Mouse (Mus musculus) liver, embryonic 12.5 days (tissue): ENCODE data around the gene Mapk3. TPM values are rescaled to one million over a fixed set of nuclear protein-coding genes. Genes with fewer than 3 reads are reported as not detected.

Experiments
- ATAC-seq: fragments of 200-750 bp; cut with Nextera tagmentation; 2 replicates; pipeline ENCODE4 v1.8.0; 2017; ENCODE audit warnings: moderate number of reproducible peaks, mild to moderate bottlenecking, moderate library complexity
- H3K27ac ChIP-seq: fragments of 300-500 bp; sonication (generic); 2 replicates; pipeline ENCODE4 v1.5.1; 2016; ENCODE audit warnings: mild to moderate bottlenecking
- H3K27me3 ChIP-seq: fragments of 300-500 bp; sonication (generic); replicated peaks from 2 replicates; pipeline ENCODE4 v1.6.1; 2016; ENCODE audit warnings: mild to moderate bottlenecking, moderate library complexity
- H3K36me3 ChIP-seq: fragments of 300-500 bp; sonication (generic); 2 replicates; pipeline ENCODE4 v1.6.1; 2016; ENCODE audit warnings: mild to moderate bottlenecking, moderate library complexity
- H3K4me1 ChIP-seq: fragments of 300-500 bp; sonication (generic); 2 replicates; pipeline ENCODE4 v1.6.1; 2016
- H3K4me2 ChIP-seq: fragments of 300-500 bp; sonication (generic); 2 replicates; pipeline ENCODE4 v1.6.1; 2016; ENCODE audit warnings: mild to moderate bottlenecking, moderate library complexity
- H3K4me3 ChIP-seq: fragments of 300-500 bp; sonication (generic); 2 replicates; pipeline ENCODE4 v1.5.1; 2016; ENCODE audit warnings: mild to moderate bottlenecking, moderate library complexity
- H3K9ac ChIP-seq: fragments of 300-500 bp; sonication (generic); 2 replicates; pipeline ENCODE4 v1.6.1; 2016; ENCODE audit warnings: mild to moderate bottlenecking, moderate library complexity
- H3K9me3 ChIP-seq: fragments of 300-500 bp; sonication (generic); replicated peaks from 2 replicates; pipeline ENCODE4 v1.6.1; 2016; ENCODE audit warnings: mild to moderate bottlenecking, moderate library complexity
- WGBS: fragments of 180-500 bp; shearing (Covaris S2); methylation state at CpG from one replicate; pipeline ENCODE4 v1.1.7; 2016; ENCODE audit not compliant: insufficient replicate concordance; 5-methylcytosine and 5-hydroxymethylcytosine counted together
- polyA plus RNA-seq: library from polyadenylated mRNA; unstranded; fragments of >200 nt; fragmentation: Nextera tagmentation; extraction: Ambion mirVana; gene quantifications from 2 replicates; pipeline ENCODE4 v1.2.1, GENCODE M21; 2016

Mapk3 gene
- polyA plus RNA-seq, 1 experiment from 2014 or later: 25.0 TPM

- no peak overlapping the region for H3K4me3 ChIP-seq
- no peak for ATAC-seq
- H3K27me3 ChIP-seq: no peaks in the 10 kb centered on the region
- no peaks in the 10 kb centered on the region for H3K9me3 ChIP-seq
- H3K4me2 ChIP-seq: no peak overlapping the region
- peaks cover 37% of the 10 kb centered on the region for H3K4me1 ChIP-seq
- peaks cover 72% of the 10 kb centered on the region for H3K36me3 ChIP-seq
- 87% methylated on average over 4 of the region's 4 CpGs for WGBS
- H3K27ac ChIP-seq: no peak overlapping the region
- H3K9ac ChIP-seq: no peak overlapping the region
Measured at GRCm38 (mm10) chr7:126789141-126789540, 29.7 kb downstream of the Mapk3 start.

GRCm38 (mm10) chr7:126791851-126792720 is 32.7 kb downstream of the Mapk3 start, which contains the start of gene Ppp4c:
Gene Ppp4c, minus strand, starts transcription at chr7:126792496.
- no peaks in the 10 kb centered on the region for H3K9me3 ChIP-seq
- H3K27ac ChIP-seq: peak within 1 kb of the TSS; percentile 93
- under 1% methylated on average over 81 of the region's 83 CpGs for WGBS
- H3K27me3 ChIP-seq: no peaks in the 10 kb centered on the region
- peaks cover 71% of the 10 kb centered on the region for H3K36me3 ChIP-seq
- peaks cover 67% of the 10 kb centered on the region for H3K4me1 ChIP-seq
- peak within 1 kb of the TSS; percentile 96 for H3K9ac ChIP-seq
- H3K4me3 ChIP-seq: peak within 1 kb of the TSS; percentile 93
- peak; percentile 91 for ATAC-seq
- peak within 1 kb of the TSS; percentile 92 for H3K4me2 ChIP-seq

- H3K9me3 ChIP-seq: no peaks in the 10 kb centered on the region
- peak overlapping the region; percentile 93 for H3K27ac ChIP-seq
- peak overlapping the region; percentile 96 for H3K9ac ChIP-seq
- peaks cover 70% of the 10 kb centered on the region for H3K36me3 ChIP-seq
- peak; percentile 9; the same call in 1 of the 2 replicates for ATAC-seq
- H3K4me3 ChIP-seq: peak overlapping the region; percentile 93
- 20% methylated on average over 11 of the region's 11 CpGs for WGBS
- H3K27me3 ChIP-seq: no peaks in the 10 kb centered on the region
- peaks cover 75% of the 10 kb centered on the region for H3K4me1 ChIP-seq
- peak overlapping the region; percentile 92 for H3K4me2 ChIP-seq
Measured at GRCm38 (mm10) chr7:126792721-126793443, 33.5 kb downstream of the Mapk3 start.

DNA sequence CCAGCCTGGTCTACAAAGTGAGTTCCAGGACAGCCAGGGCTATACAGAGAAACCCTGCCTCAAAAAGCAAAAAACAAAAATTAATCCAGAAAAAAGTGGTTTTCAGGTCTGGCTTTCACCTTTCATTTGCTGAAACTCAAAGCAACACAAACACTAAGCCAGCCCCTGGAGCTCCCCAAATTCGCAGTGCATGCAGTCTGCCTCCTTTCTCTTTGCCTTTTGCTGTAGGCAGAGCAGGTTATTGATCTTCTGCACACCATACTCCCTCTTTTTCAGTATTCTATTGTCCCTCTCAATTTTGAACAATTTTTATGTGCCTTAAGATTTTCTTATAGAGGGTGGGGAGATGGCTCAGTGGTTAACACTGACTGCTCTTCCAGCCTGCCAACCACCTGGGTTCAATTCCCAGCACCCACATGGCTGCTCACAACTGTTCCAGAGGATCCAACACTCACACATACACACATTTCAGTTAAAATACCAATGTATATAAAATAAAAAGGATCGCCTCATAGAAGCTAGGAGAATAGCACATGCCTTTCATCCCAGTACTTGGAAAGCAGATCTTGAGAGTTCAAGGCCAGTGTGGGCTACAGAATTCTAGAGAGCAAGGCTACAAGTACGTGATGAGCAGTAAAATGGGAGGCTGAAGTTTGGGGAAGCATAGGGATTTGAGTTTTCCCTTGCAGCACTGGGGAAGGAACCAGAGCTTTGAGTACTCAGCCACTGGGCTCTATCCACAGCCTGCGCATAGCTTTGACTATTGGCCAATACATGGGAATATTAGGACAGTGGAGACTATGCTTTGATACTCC is 34.3 kb downstream of the Mapk3 start:
- Histone ChIP-seq H3K4me1 (peaks cover 81% of the 10 kb centered on the region), H3K36me3 (peaks cover 62% of the 10 kb centered on the region), H3K4me2 (peak overlapping the region; percentile 92), H3K4me3 (0 out of 2 replicates have a peak overlapping the region, but pooled peaks have one; percentile 93), H3K9me3 (no peaks in the 10 kb centered on the region), H3K9ac (peak overlapping the region; percentile 96; the same call in 1 of the 2 replicates), H3K27ac (peak overlapping the region; percentile 93), H3K27me3 (no peaks in the 10 kb centered on the region)
- 71% methylated on average over 4 of the region's 4 CpGs for WGBS
- no peak for ATAC-seq

DNA sequence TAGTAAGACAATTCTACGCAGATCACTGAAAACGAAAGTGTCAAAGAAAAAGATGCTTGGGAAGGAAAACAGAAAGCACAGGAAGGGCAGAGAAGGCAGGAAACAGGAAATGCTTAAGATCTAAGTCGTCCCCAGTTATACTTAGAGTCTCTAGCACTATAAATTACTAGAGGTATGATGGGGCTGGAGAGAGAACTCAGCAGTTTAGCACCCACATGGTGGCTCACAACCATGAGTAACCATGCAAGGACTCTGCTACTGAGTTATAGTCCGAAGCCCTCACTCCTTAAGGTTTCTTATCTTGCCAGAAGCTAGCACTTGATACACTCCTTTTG is 34.8 kb downstream of the Mapk3 start:
- no peak overlapping the region for H3K9ac ChIP-seq
- whole genome bisulfite sequencing: 42% methylated on average over 4 of the region's 4 CpGs

DNA sequence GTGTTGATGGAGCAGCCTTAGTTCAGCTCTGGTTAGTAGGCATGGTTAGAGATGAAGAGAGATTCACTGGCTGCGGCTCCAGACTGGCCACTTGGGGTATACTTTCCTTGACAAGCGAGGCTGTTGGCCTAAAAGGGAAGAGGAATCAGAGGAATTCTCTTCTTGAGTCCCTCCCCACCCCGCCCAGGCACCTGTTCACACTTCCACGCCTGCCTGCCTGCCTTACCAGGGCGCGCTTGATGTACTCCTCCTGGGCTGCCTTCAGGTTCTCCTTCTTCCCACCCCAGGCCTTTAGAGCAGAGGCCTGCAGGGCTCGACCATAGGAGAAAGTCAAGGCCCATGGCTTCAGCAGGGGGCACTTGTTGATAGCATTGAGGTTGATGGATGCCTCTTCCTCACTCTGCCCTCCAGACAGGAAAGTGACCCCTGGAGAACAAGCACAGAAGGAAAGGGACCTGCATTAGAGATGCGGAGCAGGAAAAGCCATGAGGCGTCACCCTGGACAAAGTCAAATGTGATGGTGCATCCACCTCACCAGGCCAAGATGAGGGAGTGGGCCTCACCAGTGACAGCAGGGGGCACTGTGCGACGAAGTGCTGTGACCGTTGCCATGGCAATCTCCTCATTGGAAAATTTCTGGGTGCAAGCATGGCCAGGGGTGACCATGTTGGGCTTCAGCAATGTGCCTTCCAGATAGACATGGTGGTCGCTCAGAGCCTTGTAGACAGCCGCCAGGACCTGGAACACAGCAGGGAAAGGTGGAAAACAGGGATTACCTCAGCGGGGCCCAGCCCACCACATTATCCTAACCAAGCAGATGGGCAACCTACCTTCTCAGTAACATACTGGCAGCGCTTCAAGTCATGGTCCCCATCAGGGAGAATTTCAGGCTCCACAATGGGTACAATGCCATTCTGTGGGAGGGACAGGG is 36.3 kb downstream of the Mapk3 start:
- WGBS: 77% methylated on average over 16 of the region's 16 CpGs

More for the DNA sequence above, 34.8 kb downstream of the Mapk3 start:
- no peak for ATAC-seq
- H3K36me3 ChIP-seq: peaks cover 57% of the 10 kb centered on the region
- H3K4me3 ChIP-seq: no peak overlapping the region
- peak overlapping the region; percentile 41; the same call in 1 of the 2 replicates for H3K27ac ChIP-seq
- H3K9me3 ChIP-seq: no peaks in the 10 kb centered on the region
- no peaks in the 10 kb centered on the region for H3K27me3 ChIP-seq
- no peak overlapping the region for H3K4me2 ChIP-seq
- peaks cover 81% of the 10 kb centered on the region for H3K4me1 ChIP-seq

GRCm38 (mm10) chr7:126796350-126796932 is 37.0 kb downstream of the Mapk3 start:
- Histone ChIP-seq H3K4me3 (peak overlapping the region; percentile 77), H3K27ac (peak overlapping the region; percentile 93), H3K36me3 (peaks cover 41% of the 10 kb centered on the region), H3K9me3 (no peaks in the 10 kb centered on the region), H3K4me2 (peak overlapping the region; percentile 91), H3K27me3 (no peaks in the 10 kb centered on the region), H3K9ac (peak overlapping the region; percentile 85; the same call in 1 of the 2 replicates), H3K4me1 (peaks cover 81% of the 10 kb centered on the region)
- WGBS: 72% methylated on average over 8 of the region's 8 CpGs
- no peak for ATAC-seq

More for the DNA sequence above, 36.3 kb downstream of the Mapk3 start:
- Histone ChIP-seq H3K27me3 (no peaks in the 10 kb centered on the region), H3K4me2 (no peak overlapping the region), H3K4me1 (peaks cover 84% of the 10 kb centered on the region), H3K4me3 (no peak overlapping the region), H3K9ac (no peak overlapping the region), H3K36me3 (peaks cover 42% of the 10 kb centered on the region), H3K27ac (0 out of 2 replicates have a peak overlapping the region, but pooled peaks have one; percentile 17), H3K9me3 (no peaks in the 10 kb centered on the region)
- ATAC-seq: no peak

DNA sequence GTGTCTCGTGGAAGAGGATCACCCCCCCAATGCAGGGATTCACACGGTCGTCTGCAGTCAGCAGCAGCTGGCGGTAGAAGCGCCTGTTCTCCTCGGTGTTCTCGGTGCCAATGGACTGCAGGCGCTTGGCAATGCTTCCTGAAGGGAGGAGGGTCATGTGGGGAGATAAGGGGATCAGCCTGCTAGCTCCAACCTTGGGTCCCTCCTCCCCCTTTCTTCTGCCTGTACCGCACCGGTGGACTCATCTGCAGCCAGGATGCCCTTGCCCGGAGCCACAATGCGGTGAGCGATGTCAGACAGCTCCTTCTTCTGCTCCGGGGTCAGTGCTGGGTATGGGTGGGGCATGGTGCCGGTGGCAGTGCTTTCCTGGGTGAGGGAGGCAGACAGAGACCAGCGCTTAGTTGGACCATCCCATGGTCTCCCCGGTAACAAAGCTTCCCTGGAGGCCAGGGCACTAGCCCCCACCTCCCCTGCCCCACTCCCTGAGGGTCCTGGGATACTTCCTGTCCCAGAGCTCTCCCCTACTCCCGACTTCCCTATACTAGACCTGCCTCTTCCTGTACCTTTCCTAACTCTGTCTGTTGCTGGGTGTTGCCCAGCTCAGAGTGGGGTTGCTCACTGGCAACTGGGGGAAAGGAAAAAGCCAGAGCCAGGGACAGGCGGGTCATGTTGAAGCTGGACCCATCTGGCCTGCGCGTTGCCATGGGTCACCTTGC is 38.2 kb downstream of the Mapk3 start, which contains the start of gene Fam57b:
Fam57b (plus strand) TSS at position 258 of the 716 bp plus-strand sequence.
- ATAC-seq: no peak
- Histone ChIP-seq H3K9ac (peak within 1 kb of the TSS; percentile 85), H3K9me3 (no peaks in the 10 kb centered on the region), H3K4me1 (peaks cover 88% of the 10 kb centered on the region), H3K27ac (peak within 1 kb of the TSS; percentile 93), H3K4me2 (peak within 1 kb of the TSS; percentile 91), H3K4me3 (peak within 1 kb of the TSS; percentile 77), H3K36me3 (peaks cover 41% of the 10 kb centered on the region), H3K27me3 (no peaks in the 10 kb centered on the region)
- 11% methylated on average over 21 of the region's 21 CpGs for WGBS

DNA sequence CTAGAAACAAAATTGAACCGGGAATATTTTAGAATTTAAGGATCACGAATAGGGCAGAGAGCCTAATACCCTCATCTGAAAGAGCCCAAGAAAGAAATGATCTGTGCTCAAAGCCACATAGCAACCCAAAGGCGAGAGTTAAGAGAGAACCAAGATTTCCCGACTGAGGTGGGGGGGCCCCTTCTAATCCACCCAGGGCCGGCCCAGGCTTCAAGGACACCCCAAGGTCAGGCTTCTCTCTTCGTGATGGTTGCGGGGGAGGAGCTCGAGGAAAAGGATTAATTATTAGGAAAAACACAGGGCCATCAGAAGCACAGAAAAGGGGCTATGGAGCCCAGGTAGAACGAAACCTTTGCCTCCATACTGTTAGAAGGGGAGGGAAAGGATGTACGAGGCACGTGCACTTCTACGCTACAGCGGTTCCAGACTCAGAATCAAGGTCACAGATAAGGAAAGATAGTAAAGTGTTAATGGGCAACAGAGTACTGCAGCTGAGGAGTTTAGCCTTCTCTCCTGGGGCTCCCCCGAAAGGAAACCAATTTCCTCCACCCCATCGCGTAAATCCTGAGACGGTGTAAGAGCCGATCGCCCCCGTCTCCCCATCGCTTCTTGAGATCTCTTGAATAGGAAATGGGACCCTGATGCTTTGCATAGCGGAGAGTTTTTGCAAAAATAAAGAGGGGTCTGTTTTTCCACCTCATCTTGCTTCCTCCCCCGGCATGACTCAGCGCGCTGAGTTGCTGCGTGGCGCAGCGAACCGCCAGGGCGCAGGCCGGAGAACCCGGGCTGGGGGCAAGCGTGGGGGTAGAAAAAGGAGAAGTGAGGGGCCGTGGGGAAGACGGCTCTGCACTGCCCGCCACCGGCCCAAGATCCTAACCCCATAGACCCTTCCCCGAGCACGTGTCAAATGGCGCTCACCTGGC is 39.0 kb downstream of the Mapk3 start:
- Histone ChIP-seq H3K4me1 (peaks cover 88% of the 10 kb centered on the region), H3K27me3 (no peaks in the 10 kb centered on the region), H3K4me2 (peak overlapping the region; percentile 91), H3K36me3 (peaks cover 41% of the 10 kb centered on the region), H3K27ac (peak overlapping the region; percentile 93), H3K4me3 (peak overlapping the region; percentile 77), H3K9me3 (no peaks in the 10 kb centered on the region), H3K9ac (peak overlapping the region; percentile 85)
- WGBS: 1% methylated on average over 40 of the region's 40 CpGs
- peak; percentile 36 for ATAC-seq
